Mouse (Mus musculus) stomach, postnatal 0 days (tissue): ENCODE results near the gene Kif4. TPM values are rescaled to one million over a fixed set of nuclear protein-coding genes. Genes with fewer than 3 reads are reported as not detected.
A peak's percentile ranks its signal among the peaks of the same experiment; 100 is the strongest.

Experiments
- ATAC-seq: fragments of 200-750 bp; cut with Nextera tagmentation; 2 replicates; pipeline ENCODE4 v1.8.0; 2017; ENCODE audit not compliant: low FRiP score, low TSS enrichment
- DNase-seq: peaks from one replicate; pipeline ENCODE4 v3.0.0-alpha.2; 2016; ENCODE audit warnings: low spot score
- H3K27ac ChIP-seq: fragments of 300-500 bp; sonication (generic); replicated peaks from 2 replicates; pipeline ENCODE4 v1.5.1; 2014; ENCODE audit warnings: mild to moderate bottlenecking, control low read depth
- H3K27me3 ChIP-seq: fragments of 300-500 bp; sonication (generic); 2 replicates; pipeline ENCODE4 v1.6.1; 2014; ENCODE audit warnings: low read length; ENCODE audit not compliant: control insufficient read depth, insufficient read depth
- H3K36me3 ChIP-seq: fragments of 300-500 bp; sonication (generic); 2 replicates; pipeline ENCODE4 v1.6.1; 2014; ENCODE audit warnings: low read length, mixed read lengths; ENCODE audit not compliant: control insufficient read depth, insufficient read depth
- H3K4me1 ChIP-seq: fragments of 300-500 bp; sonication (generic); replicated peaks from 2 replicates; pipeline ENCODE4 v1.6.1; 2014; ENCODE audit warnings: antibody characterized with exemption; ENCODE audit not compliant: control insufficient read depth, insufficient read depth
- H3K4me2 ChIP-seq: fragments of 300-500 bp; sonication (generic); replicated peaks from 2 replicates; pipeline ENCODE4 v1.6.1; 2014; ENCODE audit warnings: low read depth, mild to moderate bottlenecking, control low read depth, moderate library complexity
- H3K4me3 ChIP-seq: fragments of 300-500 bp; sonication (generic); 2 replicates; pipeline ENCODE4 v1.5.1; 2014; ENCODE audit warnings: low read depth, low read length, control low read depth
- H3K9ac ChIP-seq: fragments of 300-500 bp; sonication (generic); 2 replicates; pipeline ENCODE4 v1.6.1; 2014; ENCODE audit warnings: mild to moderate bottlenecking, low read length, control low read depth, mixed read lengths
- H3K9me3 ChIP-seq: fragments of 300-500 bp; sonication (generic); 2 replicates; pipeline ENCODE4 v1.6.1; 2016; ENCODE audit warnings: low read length; ENCODE audit not compliant: control insufficient read depth
- CTCF ChIP-seq: IDR thresholded peaks from 2 replicates; pipeline ENCODE4 v1.5.1; 2016; ENCODE audit warnings: antibody characterized with exemption, low read depth, mild to moderate bottlenecking, moderate library complexity
- EP300 ChIP-seq: optimal IDR thresholded peaks from 2 replicates; pipeline ENCODE3; 2016; ENCODE audit warnings: antibody characterized with exemption
- WGBS: fragments of 180-500 bp; shearing (Covaris S2); extraction: QIAGEN DNeasy Blood & Tissue Kit; methylation state at CpG from one replicate; pipeline ENCODE4 v1.1.7; 2014; 5-methylcytosine and 5-hydroxymethylcytosine counted together
- polyA plus RNA-seq: library from polyadenylated mRNA; unstranded; fragments of >200 nt; fragmentation: Nextera tagmentation; extraction: Ambion mirVana; gene quantifications from 2 replicates; pipeline ENCODE4 v1.2.1, GENCODE M21; 2015

The Kif4 gene
- polyA plus RNA-seq, 1 experiment from 2014 or later: 4.8 TPM

DNA sequence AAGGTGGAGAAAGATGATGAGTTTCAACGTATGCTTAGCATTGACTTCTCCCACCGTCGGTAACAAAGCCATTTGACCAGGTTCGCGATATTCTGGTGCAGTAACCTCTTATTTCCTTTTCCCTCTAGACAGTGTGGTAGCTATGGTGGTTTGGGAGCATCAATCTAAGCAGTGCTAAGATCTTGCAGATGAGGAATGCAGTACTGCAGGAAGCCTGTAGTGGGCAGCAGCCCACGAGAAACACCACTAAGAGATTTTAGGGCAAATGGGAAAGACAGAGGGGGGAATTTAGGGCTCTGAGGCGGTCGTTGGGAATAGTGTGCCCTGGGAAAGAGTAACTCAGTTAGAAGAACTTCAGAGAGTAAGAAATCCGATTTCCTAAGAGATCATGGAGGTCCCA is 151.0 kb downstream of the Kif4 start:
- Histone ChIP-seq H3K4me3 (peak overlapping the region; percentile 52), H3K27ac (peak overlapping the region; percentile 80; the same call in 1 of the 2 replicates), H3K9me3 (no peaks in the 10 kb centered on the region), H3K27me3 (no peaks in the 10 kb centered on the region), H3K36me3 (no peaks in the 10 kb centered on the region), H3K4me2 (peak overlapping the region; percentile 59), H3K9ac (no peak overlapping the region), H3K4me1 (no peaks in the 10 kb centered on the region)
- DNase-seq: peak; percentile 51
- TF ChIP-seq EP300: no peak
- TF ChIP-seq CTCF: peak; percentile 82
- 13% methylated on average over 9 of the region's 9 CpGs for WGBS
- peak; percentile 55 for ATAC-seq

Other genes starting within 250 kb of the Kif4 start
- not detected in 2 replicates for gene Otud6a, start 196.7 kb upstream of the Kif4 start, polyA plus RNA-seq
- gene Awat2, start 183.0 kb upstream of the Kif4 start, polyA plus RNA-seq: 0.36 and 0.39 TPM in 2 replicates
- 28.9 and 30.7 TPM in 2 replicates for gene Igbp1, start 131.4 kb upstream of the Kif4 start, polyA plus RNA-seq
- gene Dgat2l6, start 100.9 kb upstream of the Kif4 start, polyA plus RNA-seq: 0.04 TPM in 2 replicates
- not detected in 2 replicates for gene Awat1, start 53.5 kb upstream of the Kif4 start, polyA plus RNA-seq
- 2.9 and 3.0 TPM in 2 replicates for gene P2ry4, start 30.9 kb upstream of the Kif4 start, polyA plus RNA-seq
- not detected in 2 replicates for gene Arr3, start 20.2 kb upstream of the Kif4 start, polyA plus RNA-seq
- 80.2 and 81.2 TPM in 2 replicates for gene Pdzd11, start 831 bp downstream of the Kif4 start, polyA plus RNA-seq
- 21.4 and 28.1 TPM in 2 replicates for gene Gdpd2, start 104.1 kb downstream of the Kif4 start, polyA plus RNA-seq
- gene Dlg3, start 142.0 kb downstream of the Kif4 start, polyA plus RNA-seq: 3.0 and 3.2 TPM in 2 replicates